Mouse (Mus musculus) bone marrow, adult 2 months (tissue): ENCODE results near the gene Trim46. TPM values are rescaled to one million over a fixed set of nuclear protein-coding genes. Genes with fewer than 3 reads are reported as not detected.

ENCODE experiments used
- H3K27ac ChIP-seq: fragments of 200-500 bp; 2 replicates; pipeline ENCODE4 v1.5.1; 2012; ENCODE audit warnings: low read depth, mild to moderate bottlenecking, control low read depth, inconsistent platforms, low read length; ENCODE audit not compliant: control insufficient read depth, poor library complexity, insufficient read depth
- H3K4me1 ChIP-seq: fragments of 200-500 bp; 2 replicates; pipeline ENCODE4 v1.6.1; 2011; ENCODE audit warnings: low read length; ENCODE audit not compliant: control insufficient read depth, insufficient read depth
- H3K4me3 ChIP-seq: fragments of 200-500 bp; replicated peaks from 2 replicates; pipeline ENCODE3; 2011; ENCODE audit warnings: mild to moderate bottlenecking, low read depth, low read length, control low read depth; ENCODE audit not compliant: control insufficient read depth
- CTCF ChIP-seq: fragments of 200-500 bp; IDR thresholded peaks from 2 replicates; pipeline ENCODE4 v1.5.1; 2011; ENCODE audit warnings: low read length, control low read depth; ENCODE audit not compliant: control insufficient read depth, insufficient read depth
- POLR2A ChIP-seq: fragments of 200-500 bp; IDR thresholded peaks from 2 replicates; pipeline ENCODE4 v1.6.1; 2011; ENCODE audit warnings: low read depth, mild to moderate bottlenecking, control low read depth, low read length, borderline replicate concordance; ENCODE audit not compliant: control insufficient read depth
- WGBS: fragments of 180-500 bp; shearing (Covaris S2); methylation state at CpG from one replicate; pipeline ENCODE4 v1.1.7; 2018; 5-methylcytosine and 5-hydroxymethylcytosine counted together
- polyA plus RNA-seq: library from polyadenylated mRNA; stranded (reverse); fragments of >200 nt; gene quantifications from 2 replicates; pipeline ENCODE4 v1.2.4, GENCODE M21; 2011; ENCODE audit warnings: low replicate concordance; ENCODE audit not compliant: missing spikeins, insufficient read depth, insufficient read length

Trim46 gene
- polyA plus RNA-seq: 0.59 and 1.6 TPM in 2 replicates

DNA sequence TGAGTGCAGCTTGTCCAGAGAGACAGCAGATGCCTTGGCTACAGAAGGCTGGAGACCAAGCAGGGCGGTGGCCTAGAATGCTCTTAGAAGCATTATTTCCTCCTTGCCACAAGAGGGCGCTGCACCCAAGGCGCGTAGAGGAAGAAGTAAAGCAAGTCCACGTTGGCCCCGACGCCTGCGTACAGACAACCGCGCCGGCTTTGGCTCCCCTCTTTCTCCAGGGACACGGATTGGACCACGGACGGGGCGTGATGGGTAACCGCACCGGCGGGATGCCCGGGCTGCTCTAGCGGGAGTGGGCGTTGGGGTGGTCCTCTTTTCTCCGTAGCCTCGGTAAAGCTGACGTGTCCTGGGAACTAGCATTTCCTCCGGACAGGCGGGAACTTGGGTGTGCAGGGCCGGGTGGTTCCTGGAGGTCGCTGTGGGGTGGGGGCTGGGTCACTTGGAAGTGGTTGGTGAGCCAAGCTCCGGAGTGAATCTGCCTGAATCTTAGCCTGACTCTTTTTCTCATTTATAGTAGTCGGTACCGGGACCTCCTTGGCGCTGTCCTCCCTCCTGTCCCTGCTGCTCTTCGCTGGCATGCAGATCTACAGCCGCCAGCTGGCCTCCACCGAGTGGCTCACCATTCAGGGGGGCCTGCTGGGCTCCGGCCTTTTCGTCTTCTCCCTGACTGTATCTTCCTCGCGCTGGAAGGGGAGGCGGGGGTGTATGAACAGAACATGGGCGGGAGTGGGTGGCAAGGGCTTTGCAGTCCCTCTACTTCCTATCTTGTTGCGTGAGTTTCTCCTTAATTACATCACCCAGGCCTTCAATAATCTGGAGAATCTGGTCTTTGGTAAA, at the start of gene Trim46:
Gene Trim46 (minus strand): TSS at position 49 of the 840 bp plus-strand sequence.
- H3K27ac ChIP-seq: peak within 1 kb of the TSS; percentile 16; the same call in 1 of the 2 replicates
- peak within 1 kb of the TSS; percentile 93 for H3K4me3 ChIP-seq
- peaks cover 7% of the 10 kb centered on the region for H3K4me1 ChIP-seq
- TF ChIP-seq POLR2A (no peak; the same call in 1 of the 2 replicates), CTCF (peak; percentile 98)
- under 1% methylated on average over 42 of the region's 42 CpGs for WGBS

DNA sequence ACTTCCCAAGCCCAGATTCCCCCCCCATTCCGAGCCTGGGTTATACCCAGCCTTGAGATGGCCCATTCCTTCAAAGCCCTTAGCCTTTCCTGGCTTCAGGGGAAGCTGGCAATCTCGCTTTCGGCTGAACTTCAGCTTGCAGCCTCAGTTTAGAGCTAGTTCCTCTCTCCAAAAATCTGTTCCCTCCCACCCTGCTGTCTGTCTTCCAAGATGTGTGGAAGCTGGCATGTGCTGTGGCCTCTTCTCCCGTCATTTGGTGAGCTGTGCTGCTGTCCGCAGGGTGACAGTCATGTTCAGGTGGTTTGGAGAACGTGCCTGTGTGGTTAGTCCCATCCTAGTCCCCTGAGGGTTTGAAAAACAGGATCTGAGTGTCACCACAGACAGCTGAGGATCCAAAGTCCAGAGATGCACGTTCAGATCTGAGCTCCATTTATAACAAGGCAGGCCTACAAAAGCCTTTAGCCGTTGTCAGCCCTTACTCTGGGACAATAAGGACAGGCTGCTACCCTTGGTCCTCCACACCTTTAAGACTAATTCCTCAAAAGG, 49.6 kb upstream of the Trim46 start:
- Histone ChIP-seq H3K4me3 (no peak overlapping the region), H3K4me1 (peaks cover 3% of the 10 kb centered on the region; the same call in 1 of the 2 replicates), H3K27ac (no peak overlapping the region)
- WGBS: 54% methylated on average over 8 of the region's 8 CpGs
- no peak for TF ChIP-seq POLR2A
- TF ChIP-seq CTCF: no peak

DNA sequence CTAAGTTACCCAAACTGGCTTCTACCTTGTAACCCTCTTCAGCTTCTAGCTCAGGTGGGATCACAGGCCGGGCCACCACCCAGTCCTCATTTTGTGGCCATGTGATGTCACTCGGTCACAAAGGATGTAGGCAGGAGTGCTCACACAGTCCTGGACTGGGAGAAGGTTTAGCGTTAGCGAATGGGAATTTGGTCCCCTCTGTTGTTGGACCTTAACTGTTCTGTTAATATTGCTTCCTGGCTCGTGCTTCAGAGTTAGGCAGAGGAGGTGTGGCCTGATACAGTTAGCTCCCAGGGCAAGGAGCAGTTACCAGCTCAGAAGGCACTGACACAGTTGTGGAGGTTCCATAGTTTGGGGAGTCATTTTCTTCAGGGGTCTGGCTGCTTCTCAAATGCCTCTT, 48.1 kb upstream of the Trim46 start:
- TF ChIP-seq POLR2A: no peak
- TF ChIP-seq CTCF: no peak
- Histone ChIP-seq H3K27ac (no peak overlapping the region), H3K4me1 (peaks cover 3% of the 10 kb centered on the region; the same call in 1 of the 2 replicates), H3K4me3 (no peak overlapping the region)
- 72% methylated on average over 5 of the region's 5 CpGs for WGBS

DNA sequence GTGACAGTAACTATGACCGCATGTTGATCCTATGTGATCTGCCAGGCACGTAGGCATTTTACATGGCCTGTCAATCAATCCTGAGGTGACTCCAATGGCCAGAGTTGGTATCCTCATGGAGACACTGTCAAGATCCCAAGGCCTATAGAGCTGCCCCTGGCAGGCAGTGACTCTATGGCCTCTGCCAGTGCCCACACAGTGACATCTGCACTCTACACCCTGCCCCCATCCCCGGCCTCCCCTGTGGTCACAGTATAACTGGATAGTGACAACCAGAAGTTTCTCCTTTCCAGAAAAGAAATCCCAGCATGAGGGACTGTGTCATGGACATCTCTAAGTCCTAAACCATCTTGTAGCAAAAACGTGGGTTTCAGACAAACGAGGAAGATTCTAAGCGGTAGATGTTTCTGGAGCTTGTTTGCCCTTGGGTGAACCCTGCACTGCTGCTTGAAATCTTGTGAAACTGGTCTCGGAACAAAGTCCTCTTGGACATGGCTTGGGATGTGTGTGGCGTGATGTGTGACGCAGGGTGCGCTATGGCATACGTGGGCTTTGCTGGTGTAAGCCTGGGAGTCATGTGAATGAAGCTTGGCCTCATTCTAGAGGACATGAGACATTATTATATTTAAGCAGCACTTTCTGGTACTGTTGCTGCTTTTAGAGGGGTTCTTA, 47.3 kb upstream of the Trim46 start:
- WGBS: 85% methylated on average over 11 of the region's 11 CpGs
- no peak for TF ChIP-seq CTCF
- TF ChIP-seq POLR2A: no peak
- H3K27ac ChIP-seq: no peak overlapping the region

DNA sequence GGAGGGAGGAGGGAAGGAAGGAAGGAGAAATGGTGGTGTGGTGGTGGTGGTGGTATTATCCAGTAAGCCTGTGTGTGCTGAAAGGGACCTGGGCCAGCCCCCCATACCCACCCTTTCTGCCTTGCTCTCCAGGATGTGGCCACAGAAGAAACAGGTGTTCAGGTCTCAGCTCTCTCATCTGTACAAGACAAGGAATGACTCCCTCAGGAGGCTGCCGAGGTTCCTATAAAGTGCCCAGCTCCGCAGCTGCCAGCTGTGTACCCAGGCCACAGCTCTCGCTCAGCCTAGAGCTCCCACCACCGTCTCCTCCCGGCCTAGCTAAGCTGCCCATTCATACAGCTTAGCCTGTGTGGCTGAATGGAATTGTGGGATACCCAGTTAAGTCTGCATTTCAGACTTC, 46.2 kb upstream of the Trim46 start:
- Histone ChIP-seq H3K4me1 (peaks cover 3% of the 10 kb centered on the region; the same call in 1 of the 2 replicates), H3K4me3 (no peak overlapping the region), H3K27ac (no peak overlapping the region)
- no peak for TF ChIP-seq POLR2A
- no peak for TF ChIP-seq CTCF
- 45% methylated on average over 5 of the region's 5 CpGs for WGBS

More for the DNA sequence above, 47.3 kb upstream of the Trim46 start:
- Histone ChIP-seq H3K4me1 (peaks cover 3% of the 10 kb centered on the region; the same call in 1 of the 2 replicates), H3K4me3 (no peak overlapping the region)

DNA sequence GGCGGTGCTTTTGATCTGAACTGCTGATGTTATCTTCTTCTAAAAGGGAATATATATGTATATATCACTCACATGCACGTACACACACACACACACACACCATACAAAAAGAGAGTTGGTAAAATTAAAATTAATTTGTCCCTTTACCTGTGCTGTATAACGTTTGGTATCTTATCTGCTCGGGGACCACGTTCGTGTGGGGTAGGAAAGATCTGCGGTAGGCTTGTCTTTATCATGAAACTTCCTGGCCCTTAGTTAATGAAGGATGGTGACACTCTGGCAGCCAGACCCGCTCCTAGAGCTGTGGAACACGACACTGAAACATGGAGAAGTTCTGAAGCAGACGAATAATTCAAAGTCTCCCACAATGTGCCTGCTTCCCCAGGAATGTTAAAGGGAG, 45.8 kb upstream of the Trim46 start:
- peaks cover 3% of the 10 kb centered on the region; the same call in 1 of the 2 replicates for H3K4me1 ChIP-seq
- TF ChIP-seq CTCF (no peak), POLR2A (no peak)
- 42% methylated on average over 10 of the region's 10 CpGs for WGBS
- no peak overlapping the region for H3K4me3 ChIP-seq
- no peak overlapping the region for H3K27ac ChIP-seq

DNA sequence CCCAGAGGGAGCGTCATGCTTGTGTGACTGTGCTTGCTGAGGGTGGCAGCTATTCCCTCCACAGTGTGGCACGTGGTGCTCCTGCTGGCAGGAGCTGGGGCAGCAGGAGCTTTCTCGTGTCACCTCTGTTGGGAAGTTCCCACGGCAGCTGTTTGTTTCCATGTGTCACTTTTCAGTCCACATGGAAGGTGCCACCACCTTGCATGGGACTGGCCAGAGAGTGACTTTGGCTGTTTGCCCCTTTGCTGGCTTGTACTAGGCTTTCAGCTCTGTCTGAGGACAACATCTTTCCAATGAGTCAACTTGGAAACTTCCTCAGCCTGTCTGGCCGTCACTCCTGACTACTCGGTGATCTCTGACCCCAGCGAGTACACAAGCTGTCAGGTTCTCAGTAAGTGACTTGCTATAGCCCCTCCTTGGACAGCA, 42.4 kb upstream of the Trim46 start:
- 63% methylated on average over 7 of the region's 7 CpGs for WGBS
- H3K4me3 ChIP-seq: no peak overlapping the region
- peaks cover 2% of the 10 kb centered on the region; the same call in 1 of the 2 replicates for H3K4me1 ChIP-seq
- TF ChIP-seq CTCF (no peak), POLR2A (no peak)
- H3K27ac ChIP-seq: 0 out of 2 replicates have a peak overlapping the region, but pooled peaks have one; percentile 23

DNA sequence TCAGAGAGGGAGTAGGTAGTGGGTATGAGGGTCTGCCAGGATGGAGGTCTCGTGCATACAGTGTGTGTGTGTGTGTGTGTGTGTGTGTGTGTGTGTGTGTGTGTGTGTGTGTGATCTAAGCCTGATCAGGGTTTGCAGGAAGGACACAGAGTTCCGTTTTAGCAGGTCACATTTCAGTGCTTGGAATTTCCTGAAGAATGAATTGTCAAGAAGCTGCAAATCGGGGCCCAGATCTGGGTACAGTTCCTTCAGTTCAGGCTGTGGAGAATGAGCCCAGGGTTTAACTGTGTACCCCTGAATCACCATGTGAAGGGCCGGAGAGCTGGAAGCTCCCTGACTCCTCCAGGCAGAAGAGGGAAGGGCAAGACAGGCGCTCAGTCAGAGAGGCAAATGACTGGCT, 41.2 kb upstream of the Trim46 start:
- Histone ChIP-seq H3K27ac (no peak overlapping the region), H3K4me1 (peaks cover 2% of the 10 kb centered on the region; the same call in 1 of the 2 replicates), H3K4me3 (no peak overlapping the region)
- TF ChIP-seq POLR2A (no peak), CTCF (no peak)
- 34% methylated on average over 5 of the region's 5 CpGs for WGBS
